Mouse (Mus musculus): ENCODE measurements around the gene Zfc3h1.

DNA sequence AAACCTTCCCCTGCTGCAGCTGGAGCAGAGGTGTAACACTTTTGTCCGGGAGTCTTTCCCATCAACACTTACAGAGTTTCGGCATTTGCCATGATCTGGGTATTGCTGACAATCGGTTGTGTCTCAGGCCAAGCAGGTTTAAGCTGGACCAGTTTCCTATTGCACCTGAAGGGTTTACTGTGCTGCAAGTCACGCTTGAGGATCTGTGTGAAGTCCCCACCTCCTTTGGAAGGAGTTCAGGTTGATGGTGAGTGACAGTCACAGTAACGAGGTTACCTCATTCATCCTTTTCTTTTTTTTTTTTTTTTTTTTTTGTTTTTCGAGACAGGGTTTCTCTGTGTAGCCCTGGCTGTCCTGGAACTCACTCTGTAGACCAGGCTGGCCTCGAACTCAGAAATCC lies 28.7 kb upstream of the Zfc3h1 start:
- TF ChIP-seq POLR2A (IDR thresholded peaks at IDR 0.05; ENCODE audit: low read depth, low read length): no peak
- TF ChIP-seq CTCF (IDR thresholded peaks at IDR 0.05; ENCODE audit: extremely low read depth, insufficient read length, insufficient replicate concordance, low read depth, low read length): no peak

All from small intestine, adult 2 months (tissue).